Mouse (Mus musculus) lung, embryonic 16.5 days (tissue): Measurements from ENCODE around the gene Psmc3ip. TPM values are rescaled to one million over a fixed set of nuclear protein-coding genes. Genes with fewer than 3 reads are reported as not detected.
"Not testable (repeated sequence)": the region's sequence is repeated elsewhere in the genome, so short reads cannot be mapped to it uniquely, and the experiment has no call there.

Experiments used
- ATAC-seq: fragments of 200-750 bp; cut with Nextera tagmentation; 2 replicates; pipeline ENCODE4 v1.8.0; 2017; ENCODE audit warnings: low read depth, mild to moderate bottlenecking, moderate library complexity
- H3K27ac ChIP-seq: fragments of 300-500 bp; sonication (generic); 2 replicates; pipeline ENCODE4 v1.5.1; 2014; ENCODE audit warnings: mild to moderate bottlenecking, control low read depth, low read length
- H3K27me3 ChIP-seq: fragments of 300-500 bp; sonication (generic); 2 replicates; pipeline ENCODE4 v1.6.1; 2014; ENCODE audit warnings: low read depth, low read length, mixed read lengths; ENCODE audit not compliant: control insufficient read depth, insufficient read depth
- H3K36me3 ChIP-seq: fragments of 300-500 bp; sonication (generic); 2 replicates; pipeline ENCODE4 v1.6.1; 2014; ENCODE audit warnings: low read length; ENCODE audit not compliant: control insufficient read depth, insufficient read depth
- H3K4me1 ChIP-seq: fragments of 300-500 bp; sonication (generic); replicated peaks from 2 replicates; pipeline ENCODE4 v1.6.1; 2014; ENCODE audit warnings: low read length, mixed read lengths; ENCODE audit not compliant: control insufficient read depth, insufficient read depth
- H3K4me2 ChIP-seq: fragments of 300-500 bp; sonication (generic); 2 replicates; pipeline ENCODE4 v1.6.1; 2014; ENCODE audit warnings: low read depth, low read length, control low read depth
- H3K4me3 ChIP-seq: fragments of 300-500 bp; sonication (generic); 2 replicates; pipeline ENCODE4 v1.5.1; 2014; ENCODE audit warnings: mild to moderate bottlenecking, low read length, control low read depth
- H3K9ac ChIP-seq: fragments of 300-500 bp; sonication (generic); 2 replicates; pipeline ENCODE4 v1.6.1; 2014; ENCODE audit warnings: low read length, control low read depth
- H3K9me3 ChIP-seq: fragments of 300-500 bp; sonication (generic); 2 replicates; pipeline ENCODE4 v1.6.1; 2016; ENCODE audit warnings: low read length; ENCODE audit not compliant: control insufficient read depth
- WGBS: fragments of 180-500 bp; shearing (Covaris S2); extraction: QIAGEN DNeasy Blood & Tissue Kit; methylation state at CpG from one replicate; pipeline ENCODE4 v1.1.7; 2014; 5-methylcytosine and 5-hydroxymethylcytosine counted together
- polyA plus RNA-seq: library from polyadenylated mRNA; unstranded; fragments of >200 nt; fragmentation: Nextera tagmentation; extraction: Ambion mirVana; gene quantifications from 2 replicates; pipeline ENCODE4 v1.2.1, GENCODE M21; 2015

Psmc3ip gene
- polyA plus RNA-seq, 1 experiment from 2014 or later, result 32.3 TPM

GRCm38 (mm10) chr11:101133037-101133436 is 37.8 kb upstream of the Psmc3ip start:
- Histone ChIP-seq H3K27ac (no peak overlapping the region), H3K9ac (no peak overlapping the region), H3K4me1 (0 out of 2 replicates have a peak, but pooled peaks cover 4% of the 10 kb centered on the region), H3K4me3 (no peak overlapping the region), H3K9me3 (peaks cover 4% of the 10 kb centered on the region), H3K27me3 (no peaks in the 10 kb centered on the region), H3K36me3 (no peaks in the 10 kb centered on the region), H3K4me2 (no peak overlapping the region)
- ATAC-seq, result peak; percentile 28; the same call in 1 of the 2 replicates
- 39% methylated on average over 12 of the region's 12 CpGs for WGBS

GRCm38 (mm10) chr11:101131701-101132100 is 36.5 kb upstream of the Psmc3ip start:
- Histone ChIP-seq H3K27ac (no peak overlapping the region), H3K9me3 (peaks cover 6% of the 10 kb centered on the region), H3K4me2 (no peak overlapping the region), H3K9ac (no peak overlapping the region), H3K36me3 (peaks cover 3% of the 10 kb centered on the region), H3K27me3 (no peaks in the 10 kb centered on the region), H3K4me1 (0 out of 2 replicates have a peak, but pooled peaks cover 4% of the 10 kb centered on the region), H3K4me3 (no peak overlapping the region)
- ATAC-seq, result no peak
- 84% methylated on average over 6 of the region's 6 CpGs for WGBS

- 0 out of 2 replicates have a peak, but pooled peaks cover 4% of the 10 kb centered on the region for H3K4me1 ChIP-seq
- H3K27me3 ChIP-seq, result no peaks in the 10 kb centered on the region
- peaks cover 6% of the 10 kb centered on the region for H3K9me3 ChIP-seq
- peaks cover 8% of the 10 kb centered on the region for H3K36me3 ChIP-seq
- no peak for ATAC-seq
- WGBS, result 90% methylated on average over 2 of the region's 2 CpGs
- H3K27ac ChIP-seq, result no peak overlapping the region
- no peak overlapping the region for H3K4me2 ChIP-seq
- no peak overlapping the region for H3K9ac ChIP-seq
- H3K4me3 ChIP-seq, result no peak overlapping the region
Observed at GRCm38 (mm10) chr11:101131187-101131586, 36.0 kb upstream of the Psmc3ip start.

- 0 out of 2 replicates have a peak, but pooled peaks have one; percentile 15 for ATAC-seq
- no peak overlapping the region for H3K4me2 ChIP-seq
- WGBS, result 35% methylated on average over 18 of the region's 18 CpGs
- peaks cover 6% of the 10 kb centered on the region for H3K9me3 ChIP-seq
- peaks cover 16% of the 10 kb centered on the region for H3K36me3 ChIP-seq
- H3K4me1 ChIP-seq, result 0 out of 2 replicates have a peak, but pooled peaks cover 4% of the 10 kb centered on the region
- H3K27ac ChIP-seq, result no peak overlapping the region
- H3K27me3 ChIP-seq, result no peaks in the 10 kb centered on the region
- H3K4me3 ChIP-seq, result no peak overlapping the region
- H3K9ac ChIP-seq, result peak overlapping the region; percentile 13; the same call in 1 of the 2 replicates
Observed at GRCm38 (mm10) chr11:101130056-101130756, 35.0 kb upstream of the Psmc3ip start.

- no peak overlapping the region for H3K9ac ChIP-seq
- no peak overlapping the region for H3K4me2 ChIP-seq
- no peak for ATAC-seq
- H3K4me1 ChIP-seq, result 0 out of 2 replicates have a peak, but pooled peaks cover 4% of the 10 kb centered on the region
- peaks cover 16% of the 10 kb centered on the region for H3K36me3 ChIP-seq
- WGBS, result 71% methylated on average over 11 of the region's 11 CpGs
- no peak overlapping the region for H3K27ac ChIP-seq
- no peaks in the 10 kb centered on the region for H3K27me3 ChIP-seq
- H3K4me3 ChIP-seq, result no peak overlapping the region
- H3K9me3 ChIP-seq, result peaks cover 6% of the 10 kb centered on the region
Observed at GRCm38 (mm10) chr11:101128996-101129577, 33.9 kb upstream of the Psmc3ip start.

- Histone ChIP-seq H3K36me3 (peaks cover 24% of the 10 kb centered on the region), H3K4me1 (0 out of 2 replicates have a peak, but pooled peaks cover 4% of the 10 kb centered on the region), H3K9ac (no peak overlapping the region), H3K27ac (no peak overlapping the region), H3K4me2 (no peak overlapping the region), H3K27me3 (no peaks in the 10 kb centered on the region), H3K9me3 (peaks cover 6% of the 10 kb centered on the region), H3K4me3 (no peak overlapping the region)
- ATAC-seq, result no peak
- 93% methylated on average over 1 of the region's 1 CpGs for WGBS
Observed at GRCm38 (mm10) chr11:101127075-101127474, 31.8 kb upstream of the Psmc3ip start.

- H3K4me3 ChIP-seq, H3K4me2 ChIP-seq, H3K9me3 ChIP-seq, H3K9ac ChIP-seq, ATAC-seq, H3K27ac ChIP-seq, H3K27me3 ChIP-seq, H3K4me1 ChIP-seq: not testable (repeated sequence)
- WGBS, result 91% methylated on average over 7 of the region's 9 CpGs
- peaks cover 24% of the 10 kb centered on the region for H3K36me3 ChIP-seq
Observed at GRCm38 (mm10) chr11:101125008-101125407, 29.8 kb upstream of the Psmc3ip start.

- 96% methylated on average over 8 of the region's 8 CpGs for WGBS
- H3K9me3 ChIP-seq, H3K4me3 ChIP-seq, H3K4me1 ChIP-seq, H3K27ac ChIP-seq, H3K27me3 ChIP-seq, H3K9ac ChIP-seq, H3K4me2 ChIP-seq, ATAC-seq: not testable (repeated sequence)
- peaks cover 24% of the 10 kb centered on the region for H3K36me3 ChIP-seq
Observed at GRCm38 (mm10) chr11:101124494-101124893, 29.3 kb upstream of the Psmc3ip start.

GRCm38 (mm10) chr11:101120545-101121188 is 25.4 kb upstream of the Psmc3ip start:
- H3K27ac ChIP-seq, result peak overlapping the region; percentile 79
- H3K9me3 ChIP-seq, result no peaks in the 10 kb centered on the region
- H3K4me2 ChIP-seq, result peak overlapping the region; percentile 96
- peak overlapping the region; percentile 90 for H3K4me3 ChIP-seq
- 12% methylated on average over 19 of the region's 19 CpGs for WGBS
- no peak for ATAC-seq
- H3K27me3 ChIP-seq, result no peaks in the 10 kb centered on the region
- H3K4me1 ChIP-seq, result peaks cover 19% of the 10 kb centered on the region
- peak overlapping the region; percentile 84 for H3K9ac ChIP-seq
- H3K36me3 ChIP-seq, result peaks cover 16% of the 10 kb centered on the region
